12 mouse cellular contexts compared by ENCODE assay signal in genomic region chr14:98791232-98791906, GRCm38 (mm10).
"Had no signal": no experiment of that assay in that cellular context is flagged by ENCODE, and none has a peak within 500 bp of the region (broad histone marks: within the 10 kb centered on the region; RNA-seq: fewer than 3 reads in every experiment).

No protein-coding gene starts in this region.

- H3K4me2 ChIP-seq: limb, embryonic 13.5 days; liver, embryonic 13.5 days had no signal

- H3K4me1 ChIP-seq: liver, embryonic 13.5 days had no signal

- H3K27ac ChIP-seq: limb, embryonic 13.5 days; liver, embryonic 13.5 days had no signal

- H3K9me3 ChIP-seq: limb, embryonic 13.5 days; liver, embryonic 13.5 days had no signal

- H3K4me3 ChIP-seq: limb, embryonic 13.5 days; liver, embryonic 13.5 days had no signal

- H3K27me3 ChIP-seq: liver, embryonic 13.5 days had no signal

- DNase-seq: kidney, adult 18-20 months; kidney, adult 9 months; kidney, postnatal 14 days; kidney, postnatal 4 days; left cerebral cortex, postnatal 4 days; liver, embryonic 13.5 days; lung, adult 2 months; lung, postnatal 14 days; lung, postnatal 4 days; thymus, adult 18-20 months; thymus, postnatal 4 days had no signal

- H3K9ac ChIP-seq: limb, embryonic 13.5 days; liver, embryonic 13.5 days had no signal

- H3K36me3 ChIP-seq: limb, embryonic 13.5 days; liver, embryonic 13.5 days had no signal
